Mouse (Mus musculus): ENCODE results near the gene Klhl13. TPM values are rescaled to one million over a fixed set of nuclear protein-coding genes. Genes with fewer than 3 reads are reported as not detected.

The Klhl13 gene
- polyA plus RNA-seq (2015; fragmentation: Nextera tagmentation; extraction: Ambion mirVana) = 8.4 and 8.6 TPM in 2 replicates

DNA sequence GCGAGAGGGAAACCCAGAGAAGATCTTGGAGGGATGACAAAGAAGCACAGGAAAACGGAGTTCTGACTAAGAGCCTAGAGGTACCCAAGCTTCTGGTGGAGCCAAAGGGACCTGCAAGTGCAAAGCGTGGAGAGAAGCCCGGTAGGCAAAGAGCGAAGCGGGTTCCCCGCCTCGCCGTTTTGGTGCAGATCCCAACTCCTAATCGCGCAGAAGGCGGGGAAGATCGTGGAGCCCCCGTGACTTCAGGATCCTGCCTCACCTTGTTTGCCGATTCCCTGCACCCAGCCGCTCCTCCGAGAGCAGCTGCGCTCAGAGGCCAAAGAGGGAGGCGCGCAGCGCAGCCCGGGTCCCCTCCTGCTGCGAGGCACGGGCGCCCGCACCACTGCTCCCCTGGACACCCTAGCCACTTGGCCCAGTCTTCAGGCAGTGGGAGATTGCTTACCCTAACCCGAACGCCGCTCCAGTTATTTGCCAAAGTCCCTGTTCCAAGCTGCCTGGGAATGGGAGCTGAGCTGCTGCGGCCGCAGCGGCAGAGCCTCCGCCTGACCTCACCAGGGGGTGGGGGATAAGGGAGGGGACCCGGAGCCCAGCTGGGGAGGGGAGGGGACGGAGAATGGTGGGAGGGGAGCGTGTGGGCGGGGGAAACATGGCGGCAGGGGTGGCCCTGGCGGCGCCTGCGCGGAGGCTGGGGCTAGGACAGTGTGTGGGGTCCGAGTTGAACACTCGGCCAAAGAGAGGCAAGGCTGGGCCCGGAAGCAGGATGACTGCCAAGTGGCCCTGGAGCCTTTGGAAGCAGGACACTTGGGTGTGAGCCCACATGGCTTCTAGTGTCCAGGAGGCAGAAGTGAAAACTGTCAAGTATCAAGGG, at the start of gene Klhl13:
Klhl13 (minus strand) TSS at position 569 of the 868 bp plus-strand sequence.
- no peaks in the 10 kb centered on the region for H3K27me3 ChIP-seq (ENCODE audit: insufficient read depth, low read length)
- H3K4me2 ChIP-seq (ENCODE audit: low read depth, low read length) = peak within 1 kb of the TSS; percentile 61
- TF ChIP-seq CTCF (IDR thresholded peaks at IDR 0.05; ENCODE audit: low read depth) = no peak
- no peak for TF ChIP-seq EP300 (IDR thresholded peaks at IDR 0.05; ENCODE audit: low read depth)
- no peaks in the 10 kb centered on the region for H3K36me3 ChIP-seq (replicated peaks; ENCODE audit: insufficient read depth, low read length)
- H3K4me1 ChIP-seq (ENCODE audit: insufficient read depth) = no peaks in the 10 kb centered on the region
- 18% methylated on average over 36 of the region's 45 CpGs for WGBS (ENCODE audit: insufficient replicate concordance)
- ATAC-seq (peak; percentile 83), DNase-seq (peak; percentile 44)
- peak within 1 kb of the TSS; percentile 49 for H3K4me3 ChIP-seq (ENCODE audit: low read depth, low read length)
- H3K9ac ChIP-seq (replicated peaks) = peak within 1 kb of the TSS; percentile 54
- H3K27ac ChIP-seq (ENCODE audit: low read depth) = peak within 1 kb of the TSS; percentile 16; the same call in 1 of the 2 replicates
- no peaks in the 10 kb centered on the region for H3K9me3 ChIP-seq (ENCODE audit: low read length)

DNA sequence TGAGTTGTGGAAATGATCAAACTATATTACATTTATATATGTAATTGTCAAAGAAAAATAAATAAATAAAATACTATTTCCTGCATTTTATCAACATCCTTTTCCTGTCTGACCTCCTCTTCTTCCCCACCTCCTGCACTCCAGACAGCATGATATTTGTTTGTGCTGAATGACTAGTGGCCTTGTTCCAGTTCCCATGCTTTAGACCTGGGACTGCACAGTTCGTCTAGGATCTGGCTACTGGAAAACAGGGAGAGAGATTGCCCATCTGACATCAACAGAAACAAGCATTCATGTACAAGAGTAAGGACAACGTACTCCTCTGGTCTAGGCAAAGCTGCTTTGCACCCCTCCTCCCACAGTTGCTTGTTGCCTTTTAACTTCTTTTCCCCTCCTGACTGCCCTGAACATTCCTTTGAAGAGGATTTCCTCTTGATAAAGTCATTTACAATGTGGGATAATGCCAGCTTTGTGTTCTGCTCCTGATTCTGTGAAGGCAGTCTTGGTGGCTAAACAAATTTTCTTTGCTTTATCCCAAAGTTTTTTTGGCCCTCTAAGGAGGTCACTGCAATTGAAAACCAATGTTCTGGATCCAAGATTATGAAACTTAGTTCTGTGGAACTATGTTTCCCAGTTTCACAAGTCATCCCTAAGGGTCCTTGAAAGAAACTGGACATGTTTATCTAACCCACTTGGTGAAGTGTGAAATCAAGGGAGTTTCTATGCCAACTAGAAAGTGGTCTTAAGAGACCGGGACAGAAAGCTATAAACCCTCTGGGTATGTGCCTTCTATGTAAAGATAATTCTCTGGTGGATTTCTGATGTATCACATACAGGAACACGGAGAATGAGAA, 44.6 kb upstream of the Klhl13 start:
- ATAC-seq = no peak

DNA sequence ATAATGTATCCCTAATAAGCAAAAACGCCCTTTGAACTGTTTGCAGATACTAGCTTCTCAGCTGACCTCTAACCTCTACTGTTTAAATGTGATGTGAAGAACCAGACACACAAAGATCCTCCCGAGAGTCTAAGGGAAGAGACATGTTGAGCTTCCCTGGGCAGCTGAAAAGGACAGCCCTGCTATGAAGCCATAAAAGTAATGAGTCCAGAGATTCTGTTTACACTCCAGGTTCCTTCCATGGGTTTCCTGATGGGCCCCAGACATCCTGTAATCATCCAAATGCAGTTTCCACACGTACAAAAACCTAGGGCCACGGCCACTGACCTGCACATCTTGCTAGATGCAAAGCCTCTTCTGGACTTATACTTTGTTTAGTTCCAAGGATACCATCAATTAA, 23.8 kb upstream of the Klhl13 start:
- no peak overlapping the region for H3K4me3 ChIP-seq (ENCODE audit: low read depth, low read length)
- H3K9ac ChIP-seq (replicated peaks) = no peak overlapping the region
- H3K4me1 ChIP-seq (ENCODE audit: insufficient read depth) = no peaks in the 10 kb centered on the region
- ATAC-seq = no peak
- DNase-seq = no peak
- no peaks in the 10 kb centered on the region for H3K9me3 ChIP-seq (ENCODE audit: low read length)
- TF ChIP-seq EP300 (IDR thresholded peaks at IDR 0.05; ENCODE audit: low read depth) = no peak
- no peak for TF ChIP-seq CTCF (IDR thresholded peaks at IDR 0.05; ENCODE audit: low read depth)
- no peak overlapping the region for H3K27ac ChIP-seq (ENCODE audit: low read depth)
- H3K4me2 ChIP-seq (ENCODE audit: low read depth, low read length) = no peak overlapping the region
- WGBS (ENCODE audit: insufficient replicate concordance) = 38% methylated on average over 4 of the region's 4 CpGs
- H3K27me3 ChIP-seq (ENCODE audit: insufficient read depth, low read length) = no peaks in the 10 kb centered on the region
- no peaks in the 10 kb centered on the region for H3K36me3 ChIP-seq (replicated peaks; ENCODE audit: insufficient read depth, low read length)

More for the DNA sequence above, 44.6 kb upstream of the Klhl13 start:
- Histone ChIP-seq H3K9me3 (ENCODE audit: low read length) (no peaks in the 10 kb centered on the region), H3K4me1 (ENCODE audit: insufficient read depth) (no peaks in the 10 kb centered on the region), H3K4me3 (ENCODE audit: low read depth, low read length) (no peak overlapping the region), H3K27ac (ENCODE audit: low read depth) (no peak overlapping the region), H3K36me3 (replicated peaks; ENCODE audit: insufficient read depth, low read length) (no peaks in the 10 kb centered on the region), H3K27me3 (ENCODE audit: insufficient read depth, low read length) (no peaks in the 10 kb centered on the region), H3K9ac (replicated peaks) (no peak overlapping the region), H3K4me2 (ENCODE audit: low read depth, low read length) (no peak overlapping the region)
- 52% methylated on average over 4 of the region's 4 CpGs for WGBS (ENCODE audit: insufficient replicate concordance)
- DNase-seq = no peak
- TF ChIP-seq EP300 (IDR thresholded peaks at IDR 0.05; ENCODE audit: low read depth) = no peak
- TF ChIP-seq CTCF (IDR thresholded peaks at IDR 0.05; ENCODE audit: low read depth) = no peak

DNA sequence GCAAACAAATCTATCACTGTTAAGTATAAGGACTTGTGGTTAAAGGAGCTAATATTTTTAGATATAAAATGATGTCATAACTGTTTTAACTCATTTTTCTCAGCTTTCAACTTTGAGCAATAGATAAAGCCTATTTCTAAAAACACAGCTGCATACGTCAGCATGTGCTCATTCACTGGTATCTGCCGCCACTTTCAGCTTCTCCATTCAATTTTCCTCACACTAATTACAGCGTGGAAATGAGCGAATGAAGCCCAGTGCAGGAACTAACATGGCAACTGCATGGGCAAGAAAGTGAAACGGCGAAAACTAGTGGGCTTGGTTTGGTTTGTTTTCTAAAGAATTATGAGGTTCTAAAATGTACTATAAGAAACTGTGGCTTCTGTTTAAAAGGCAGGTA, 1.4 kb downstream of the Klhl13 start:
- Histone ChIP-seq H3K9me3 (ENCODE audit: low read length) (no peaks in the 10 kb centered on the region), H3K27ac (ENCODE audit: low read depth) (no peak overlapping the region), H3K4me3 (ENCODE audit: low read depth, low read length) (no peak overlapping the region), H3K4me1 (ENCODE audit: insufficient read depth) (no peaks in the 10 kb centered on the region), H3K4me2 (ENCODE audit: low read depth, low read length) (no peak overlapping the region), H3K9ac (replicated peaks) (no peak overlapping the region), H3K36me3 (replicated peaks; ENCODE audit: insufficient read depth, low read length) (no peaks in the 10 kb centered on the region), H3K27me3 (ENCODE audit: insufficient read depth, low read length) (no peaks in the 10 kb centered on the region)
- WGBS (ENCODE audit: insufficient replicate concordance) = 66% methylated on average over 6 of the region's 6 CpGs
- DNase-seq = no peak
- no peak for ATAC-seq
- TF ChIP-seq CTCF (IDR thresholded peaks at IDR 0.05; ENCODE audit: low read depth) = no peak
- no peak for TF ChIP-seq EP300 (IDR thresholded peaks at IDR 0.05; ENCODE audit: low read depth)

DNA sequence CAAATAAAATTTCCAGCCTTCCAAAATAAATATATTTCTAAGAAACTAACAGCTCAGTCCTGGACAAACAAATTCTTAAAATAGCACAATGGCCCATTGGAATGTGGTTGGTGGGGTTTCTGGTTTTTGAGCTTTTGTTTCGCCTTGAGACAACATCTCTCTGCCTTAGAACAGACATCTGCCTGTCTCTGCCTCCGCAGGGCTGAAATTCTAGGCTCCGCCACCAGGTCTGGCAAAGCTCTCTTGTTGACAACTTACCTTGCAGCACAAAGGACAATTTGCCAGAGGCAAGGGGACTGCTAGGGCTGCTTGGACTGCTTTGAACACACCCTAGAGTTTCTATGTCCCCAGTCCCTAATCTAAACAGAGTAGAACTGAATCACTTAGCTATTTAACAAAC, 4.4 kb downstream of the Klhl13 start:
- Histone ChIP-seq H3K36me3 (replicated peaks; ENCODE audit: insufficient read depth, low read length) (no peaks in the 10 kb centered on the region), H3K4me2 (ENCODE audit: low read depth, low read length) (no peak overlapping the region), H3K9ac (replicated peaks) (no peak overlapping the region), H3K9me3 (ENCODE audit: low read length) (no peaks in the 10 kb centered on the region), H3K27ac (ENCODE audit: low read depth) (no peak overlapping the region), H3K4me3 (ENCODE audit: low read depth, low read length) (no peak overlapping the region), H3K4me1 (ENCODE audit: insufficient read depth) (no peaks in the 10 kb centered on the region), H3K27me3 (ENCODE audit: insufficient read depth, low read length) (no peaks in the 10 kb centered on the region)
- no peak for ATAC-seq
- TF ChIP-seq CTCF (IDR thresholded peaks at IDR 0.05; ENCODE audit: low read depth) (no peak), EP300 (IDR thresholded peaks at IDR 0.05; ENCODE audit: low read depth) (no peak)
- no peak for DNase-seq
- WGBS (ENCODE audit: insufficient replicate concordance) = 78% methylated on average over 3 of the region's 3 CpGs

DNA sequence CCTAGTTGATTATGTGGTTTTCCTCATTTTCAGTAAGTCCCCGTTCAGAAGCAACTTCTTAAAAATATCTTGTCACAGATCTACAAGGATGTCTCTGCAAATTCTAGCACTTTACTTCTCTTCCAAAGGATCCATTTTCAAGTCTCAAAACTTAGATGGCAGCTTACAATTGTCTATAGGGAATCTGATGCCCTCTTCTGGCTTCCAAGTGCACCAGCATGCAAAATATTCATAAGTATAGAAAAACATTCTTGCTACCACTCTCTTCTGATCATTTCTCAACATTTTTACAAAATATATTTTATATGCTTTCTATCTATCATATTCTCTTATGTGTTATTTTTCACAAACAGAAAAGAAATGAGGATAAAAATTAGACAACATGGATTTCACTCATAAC, 14.8 kb downstream of the Klhl13 start:
- no peaks in the 10 kb centered on the region for H3K27me3 ChIP-seq (ENCODE audit: insufficient read depth, low read length)
- DNase-seq (no peak), ATAC-seq (no peak)
- H3K9ac ChIP-seq (replicated peaks) = no peak overlapping the region
- H3K4me1 ChIP-seq (ENCODE audit: insufficient read depth) = no peaks in the 10 kb centered on the region
- no peak for TF ChIP-seq CTCF (IDR thresholded peaks at IDR 0.05; ENCODE audit: low read depth)
- no peak for TF ChIP-seq EP300 (IDR thresholded peaks at IDR 0.05; ENCODE audit: low read depth)
- H3K9me3 ChIP-seq (ENCODE audit: low read length) = no peaks in the 10 kb centered on the region
- 56% methylated on average over 1 of the region's 1 CpGs for whole genome bisulfite sequencing (ENCODE audit: insufficient replicate concordance)
- no peak overlapping the region for H3K27ac ChIP-seq (ENCODE audit: low read depth)
- no peak overlapping the region for H3K4me3 ChIP-seq (ENCODE audit: low read depth, low read length)
- no peak overlapping the region for H3K4me2 ChIP-seq (ENCODE audit: low read depth, low read length)
- no peaks in the 10 kb centered on the region for H3K36me3 ChIP-seq (replicated peaks; ENCODE audit: insufficient read depth, low read length)
